Mouse (Mus musculus) heart, postnatal 0 days (tissue): Measurements from ENCODE around the gene Limch1.

ENCODE experiments used
- CTCF ChIP-seq: IDR thresholded peaks from 2 replicates; pipeline ENCODE4 v1.5.1; 2016; ENCODE audit warnings: antibody characterized with exemption, control low read depth, low read depth
- EP300 ChIP-seq: IDR thresholded peaks from 2 replicates; pipeline ENCODE4 v1.6.1; 2016; ENCODE audit warnings: antibody characterized with exemption, low read depth

DNA sequence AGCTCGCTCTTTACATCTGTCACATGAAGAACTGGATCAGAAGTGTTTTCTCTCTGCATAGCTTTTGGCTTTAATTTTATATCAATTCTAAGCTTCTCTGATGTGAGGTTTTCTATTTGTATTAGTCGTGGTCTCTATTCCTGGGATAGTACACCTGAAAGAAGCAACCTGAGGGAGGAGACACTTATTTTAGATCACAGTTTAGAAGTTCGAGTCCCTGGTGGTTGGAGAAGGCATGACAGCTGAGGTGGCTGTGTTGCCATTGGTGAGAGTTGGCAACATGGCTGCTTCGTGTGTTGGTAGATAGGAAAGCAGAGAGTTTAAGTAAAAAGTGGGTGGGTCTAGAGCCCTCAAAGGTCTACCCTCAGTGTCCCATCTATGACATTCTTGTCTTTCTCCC lies 91.3 kb downstream of the Limch1 start:
- TF ChIP-seq CTCF (no peak), EP300 (no peak)
